Mouse (Mus musculus) liver, adult 2 months (tissue): ENCODE measurements around the gene Tdg. TPM values are rescaled to one million over a fixed set of nuclear protein-coding genes. Genes with fewer than 3 reads are reported as not detected.

Experiments
- DNase-seq: peaks from one replicate; pipeline ENCODE4 v3.0.0-alpha.2; 2011; ENCODE audit warnings: low read depth, low spot score; ENCODE audit errors: extremely low read depth
- H3K27ac ChIP-seq: fragments of 200-500 bp; replicated peaks from 2 replicates; pipeline ENCODE4 v1.5.1; 2012; ENCODE audit warnings: low read depth, mild to moderate bottlenecking, control low read depth, inconsistent platforms, low read length; ENCODE audit not compliant: insufficient read depth
- H3K27me3 ChIP-seq: fragments of 200-500 bp; 2 replicates; pipeline ENCODE4 v1.6.1; 2012; ENCODE audit warnings: mild to moderate bottlenecking, moderate library complexity, low read length, inconsistent platforms; ENCODE audit not compliant: control insufficient read depth, insufficient read depth
- H3K36me3 ChIP-seq: fragments of 200-500 bp; 2 replicates; pipeline ENCODE4 v1.6.1; 2012; ENCODE audit warnings: low read length, inconsistent platforms; ENCODE audit not compliant: control insufficient read depth, insufficient read depth
- H3K4me1 ChIP-seq: fragments of 200-500 bp; 2 replicates; pipeline ENCODE4 v1.6.1; 2011; ENCODE audit warnings: low read length; ENCODE audit not compliant: control insufficient read depth, insufficient read depth
- H3K4me3 ChIP-seq: fragments of 200-500 bp; 2 replicates; pipeline ENCODE4 v1.5.1; 2011; ENCODE audit warnings: low read depth, mild to moderate bottlenecking, control low read depth, low read length, moderate library complexity; ENCODE audit not compliant: insufficient read depth
- H3K79me2 ChIP-seq: fragments of 200-500 bp; 2 replicates; pipeline ENCODE4 v1.6.1; 2012; ENCODE audit warnings: inconsistent platforms, mild to moderate bottlenecking, low read length, moderate library complexity; ENCODE audit not compliant: control insufficient read depth, insufficient read depth
- H3K9ac ChIP-seq: fragments of 200-500 bp; 2 replicates; pipeline ENCODE4 v1.6.1; 2012; ENCODE audit warnings: low read depth, mild to moderate bottlenecking, control low read depth, inconsistent platforms, low read length
- CTCF ChIP-seq: fragments of 200-500 bp; IDR thresholded peaks from 2 replicates; pipeline ENCODE4 v1.5.1; 2011; ENCODE audit warnings: low read depth, low read length, control low read depth
- POLR2A ChIP-seq: fragments of 200-500 bp; IDR thresholded peaks from 2 replicates; pipeline ENCODE4 v1.6.1; 2011; ENCODE audit warnings: low read length, control low read depth; ENCODE audit not compliant: insufficient read depth; ENCODE audit errors: extremely low read depth
- WGBS: fragments of 180-500 bp; shearing (Covaris S2); methylation state at CpG from one replicate; pipeline ENCODE4 v1.1.7; 2018; 5-methylcytosine and 5-hydroxymethylcytosine counted together
- polyA plus RNA-seq: library from polyadenylated mRNA; depleted of rRNA; stranded (reverse); fragments of >200 nt; gene quantifications from 2 replicates; pipeline ENCODE4 v1.2.3, GENCODE M21; 2012
- total RNA-seq: library from RNA; depleted of rRNA; stranded (reverse); fragments of >200 nt; gene quantifications from 2 replicates; pipeline ENCODE4 v1.2.3, GENCODE M21; 2014

Tdg gene
- total and polyA plus RNA-seq, 2 experiments: 9.7 to 10.7 TPM

DNA sequence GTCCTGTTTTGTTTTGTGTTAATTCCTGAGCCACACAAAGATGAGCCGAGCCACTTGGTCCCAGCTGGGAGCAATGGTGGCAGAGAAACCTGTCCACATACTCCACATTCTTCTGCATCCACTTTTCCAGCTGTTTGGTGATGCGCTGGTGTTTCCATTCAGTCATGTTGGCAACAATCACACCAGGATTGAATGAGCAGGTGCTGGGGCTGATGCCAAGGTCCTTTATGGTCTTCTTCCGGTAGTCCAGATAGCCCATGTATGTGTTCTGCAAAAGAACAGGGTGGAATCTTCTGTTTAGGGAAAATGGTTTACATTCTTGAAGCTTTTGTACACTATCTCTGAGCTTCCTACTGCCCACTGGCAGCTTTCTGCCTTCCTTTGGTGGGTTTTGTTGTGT is 25.0 kb downstream of the Tdg start:
- WGBS: 84% methylated on average over 3 of the region's 3 CpGs
- Histone ChIP-seq H3K79me2 (no peaks in the 10 kb centered on the region), H3K4me1 (no peaks in the 10 kb centered on the region), H3K27ac (no peak overlapping the region), H3K4me3 (no peak overlapping the region), H3K9ac (no peak overlapping the region), H3K27me3 (no peaks in the 10 kb centered on the region), H3K36me3 (peaks cover 3% of the 10 kb centered on the region; the same call in 1 of the 2 replicates)
- TF ChIP-seq POLR2A (no peak), CTCF (no peak)
- no peak for DNase-seq

GRCm38 (mm10) chr10:82661820-82662219 is 32.2 kb downstream of the Tdg start:
- H3K9ac ChIP-seq: no peak overlapping the region
- WGBS: 81% methylated on average over 8 of the region's 8 CpGs
- H3K27me3 ChIP-seq: no peaks in the 10 kb centered on the region
- no peaks in the 10 kb centered on the region for H3K36me3 ChIP-seq
- H3K4me3 ChIP-seq: no peak overlapping the region
- H3K79me2 ChIP-seq: no peaks in the 10 kb centered on the region
- no peak for DNase-seq
- TF ChIP-seq CTCF (no peak), POLR2A (no peak)
- H3K27ac ChIP-seq: no peak overlapping the region
- H3K4me1 ChIP-seq: peaks cover 2% of the 10 kb centered on the region

DNA sequence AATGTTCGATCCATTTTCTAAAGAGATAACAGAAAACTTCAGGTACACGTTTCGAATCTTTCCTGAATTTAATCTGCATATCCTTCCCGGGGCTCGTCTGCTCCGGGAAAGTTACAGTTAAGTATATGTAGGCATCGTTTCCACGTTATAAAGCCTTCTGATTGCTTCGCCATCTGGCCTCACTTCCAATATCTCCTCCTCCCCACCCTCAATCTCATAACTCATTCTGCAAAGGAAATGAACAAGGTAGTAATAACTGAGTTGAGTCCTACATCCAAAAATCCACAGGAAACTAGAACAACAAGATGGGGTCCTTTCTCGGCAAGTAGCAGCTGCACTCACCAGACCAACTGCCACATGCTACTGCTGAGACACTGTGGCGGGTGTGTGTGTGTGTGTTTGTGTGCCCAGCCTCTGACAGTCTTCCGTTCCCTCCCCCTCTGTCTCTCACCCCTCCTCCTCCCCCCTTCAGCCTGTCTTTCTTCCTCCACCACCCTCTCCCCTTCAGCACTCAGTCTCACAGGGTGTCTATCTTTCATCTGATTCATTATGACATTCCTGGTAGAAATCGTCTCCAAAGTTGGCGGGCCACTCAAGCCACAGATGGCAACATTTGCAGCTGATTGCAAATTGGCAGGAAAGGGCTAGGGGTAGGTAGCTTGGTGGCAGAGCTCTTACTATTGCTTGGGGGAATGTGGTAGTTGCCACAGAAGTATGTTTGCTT is 32.8 kb downstream of the Tdg start:
- no peak for TF ChIP-seq POLR2A
- TF ChIP-seq CTCF: no peak
- Histone ChIP-seq H3K4me3 (no peak overlapping the region), H3K4me1 (peaks cover 2% of the 10 kb centered on the region), H3K36me3 (no peaks in the 10 kb centered on the region), H3K79me2 (no peaks in the 10 kb centered on the region), H3K27ac (no peak overlapping the region), H3K9ac (no peak overlapping the region), H3K27me3 (no peaks in the 10 kb centered on the region)
- DNase-seq: no peak
- 83% methylated on average over 14 of the region's 14 CpGs for WGBS

DNA sequence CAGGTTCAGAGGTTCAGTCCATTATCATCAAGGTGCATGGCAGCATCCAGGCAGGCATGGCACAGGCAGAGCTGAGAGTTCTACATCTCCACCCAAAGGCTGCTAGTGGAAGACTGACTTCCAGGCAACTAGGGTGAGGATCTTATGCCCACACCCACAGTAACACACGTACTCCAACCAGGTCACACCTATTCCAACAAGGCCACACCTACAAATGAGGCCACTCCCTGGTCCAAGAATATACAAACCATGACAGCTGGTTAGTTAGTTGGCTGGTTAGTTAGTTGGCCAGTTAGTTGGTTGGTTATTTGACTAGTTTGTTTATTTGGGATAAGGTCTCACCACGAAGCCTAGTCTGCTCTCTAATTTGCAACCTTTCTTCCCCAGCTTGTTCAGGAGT is 33.7 kb downstream of the Tdg start:
- Histone ChIP-seq H3K36me3 (no peaks in the 10 kb centered on the region), H3K27me3 (no peaks in the 10 kb centered on the region), H3K9ac (no peak overlapping the region), H3K27ac (no peak overlapping the region), H3K4me1 (peaks cover 2% of the 10 kb centered on the region), H3K4me3 (no peak overlapping the region), H3K79me2 (no peaks in the 10 kb centered on the region)
- TF ChIP-seq POLR2A (no peak), CTCF (no peak)
- WGBS: 84% methylated on average over 2 of the region's 2 CpGs
- no peak for DNase-seq

GRCm38 (mm10) chr10:82665951-82666350 is 36.3 kb downstream of the Tdg start:
- H3K9ac ChIP-seq: no peak overlapping the region
- H3K4me1 ChIP-seq: peaks cover 2% of the 10 kb centered on the region
- no peaks in the 10 kb centered on the region for H3K79me2 ChIP-seq
- no peaks in the 10 kb centered on the region for H3K36me3 ChIP-seq
- no peaks in the 10 kb centered on the region for H3K27me3 ChIP-seq
- H3K4me3 ChIP-seq: no peak overlapping the region
- H3K27ac ChIP-seq: no peak overlapping the region
- 65% methylated on average over 3 of the region's 3 CpGs for WGBS
- TF ChIP-seq POLR2A (no peak), CTCF (no peak)
- DNase-seq: no peak

- Histone ChIP-seq H3K27me3 (no peaks in the 10 kb centered on the region), H3K27ac (no peak overlapping the region), H3K79me2 (no peaks in the 10 kb centered on the region), H3K9ac (no peak overlapping the region), H3K36me3 (no peaks in the 10 kb centered on the region), H3K4me3 (no peak overlapping the region), H3K4me1 (peaks cover 2% of the 10 kb centered on the region)
- WGBS: 18% methylated on average over 22 of the region's 22 CpGs
- TF ChIP-seq POLR2A: no peak
- peak; percentile 77 for TF ChIP-seq CTCF
- DNase-seq: peak; percentile 74
Observed at GRCm38 (mm10) chr10:82666436-82667234, 37.0 kb downstream of the Tdg start.
